Mouse (Mus musculus) liver, postnatal 0 days (tissue): ENCODE results near the gene Snapin. TPM values are rescaled to one million over a fixed set of nuclear protein-coding genes. Genes with fewer than 3 reads are reported as not detected.

ENCODE experiments used
- ATAC-seq: fragments of 200-750 bp; cut with Nextera tagmentation; 2 replicates; pipeline ENCODE4 v1.8.0; 2017; ENCODE audit warnings: mild to moderate bottlenecking, moderate library complexity
- DNase-seq: peaks from one replicate; pipeline ENCODE4 v3.0.0-alpha.2; 2016
- H3K27ac ChIP-seq: fragments of 300-500 bp; sonication (generic); 2 replicates; pipeline ENCODE4 v1.5.1; 2014; ENCODE audit warnings: antibody characterized with exemption, moderate library complexity, mild to moderate bottlenecking, low read depth
- H3K27me3 ChIP-seq: fragments of 300-500 bp; sonication (generic); 2 replicates; pipeline ENCODE4 v1.6.1; 2014; ENCODE audit warnings: low read length, control low read depth, mixed read lengths; ENCODE audit not compliant: insufficient read depth
- H3K36me3 ChIP-seq: fragments of 300-500 bp; sonication (generic); replicated peaks from 2 replicates; pipeline ENCODE4 v1.6.1; 2014; ENCODE audit warnings: mild to moderate bottlenecking, control low read depth, low read length, moderate library complexity, mixed read lengths; ENCODE audit not compliant: insufficient read depth
- H3K4me1 ChIP-seq: fragments of 300-500 bp; sonication (generic); 2 replicates; pipeline ENCODE4 v1.6.1; 2014; ENCODE audit warnings: antibody characterized with exemption, mild to moderate bottlenecking, control low read depth; ENCODE audit not compliant: insufficient read depth
- H3K4me2 ChIP-seq: fragments of 300-500 bp; sonication (generic); 2 replicates; pipeline ENCODE4 v1.6.1; 2014; ENCODE audit warnings: low read depth, mild to moderate bottlenecking, low read length, moderate library complexity, mixed read lengths
- H3K4me3 ChIP-seq: fragments of 300-500 bp; sonication (generic); 2 replicates; pipeline ENCODE4 v1.5.1; 2014; ENCODE audit warnings: low read depth, low read length
- H3K9ac ChIP-seq: fragments of 300-500 bp; sonication (generic); replicated peaks from 2 replicates; pipeline ENCODE4 v1.6.1; 2014; ENCODE audit warnings: mild to moderate bottlenecking, moderate library complexity
- H3K9me3 ChIP-seq: fragments of 300-500 bp; sonication (generic); 2 replicates; pipeline ENCODE4 v1.6.1; 2016; ENCODE audit warnings: mild to moderate bottlenecking, control low read depth, low read length, mixed read lengths
- CTCF ChIP-seq: sonication (generic); IDR thresholded peaks from 2 replicates; pipeline ENCODE4 v1.5.1; 2016; ENCODE audit warnings: antibody characterized with exemption, low read depth
- EP300 ChIP-seq: IDR thresholded peaks from 2 replicates; pipeline ENCODE4 v1.6.1; 2016; ENCODE audit warnings: antibody characterized with exemption, low read depth, mild to moderate bottlenecking
- WGBS: fragments of 180-500 bp; shearing (Covaris S2); extraction: QIAGEN DNeasy Blood & Tissue Kit; methylation state at CpG from one replicate; pipeline ENCODE4 v1.1.7; 2014; ENCODE audit not compliant: insufficient replicate concordance; 5-methylcytosine and 5-hydroxymethylcytosine counted together
- polyA plus RNA-seq: library from polyadenylated mRNA; unstranded; fragments of >200 nt; fragmentation: Nextera tagmentation; extraction: Ambion mirVana; gene quantifications from 2 replicates; pipeline ENCODE4 v1.2.1, GENCODE M21; 2015

Gene Snapin
- polyA plus RNA-seq, 1 experiment from 2014 or later = 23.6 TPM

- TF ChIP-seq EP300 (no peak), CTCF (no peak)
- Histone ChIP-seq H3K36me3 (peaks cover 6% of the 10 kb centered on the region), H3K4me1 (0 out of 2 replicates have a peak, but pooled peaks cover 9% of the 10 kb centered on the region), H3K4me3 (peak overlapping the region; percentile 47), H3K4me2 (peak overlapping the region; percentile 62), H3K27me3 (no peaks in the 10 kb centered on the region), H3K9ac (no peak overlapping the region), H3K9me3 (no peaks in the 10 kb centered on the region), H3K27ac (no peak overlapping the region)
- ATAC-seq = peak; percentile 2; the same call in 1 of the 2 replicates
- WGBS = 37% methylated on average over 15 of the region's 16 CpGs
- no peak for DNase-seq
These were observed 15.5 kb downstream of the Snapin start for GRCm38 (mm10) chr3:90475151-90475830.

GRCm38 (mm10) chr3:90472213-90472612, 18.6 kb downstream of the Snapin start:
- Histone ChIP-seq H3K4me1 (0 out of 2 replicates have a peak, but pooled peaks cover 7% of the 10 kb centered on the region), H3K36me3 (no peaks in the 10 kb centered on the region), H3K27me3 (no peaks in the 10 kb centered on the region), H3K27ac (no peak overlapping the region), H3K4me3 (no peak overlapping the region), H3K4me2 (no peak overlapping the region), H3K9me3 (no peaks in the 10 kb centered on the region), H3K9ac (no peak overlapping the region)
- DNase-seq (peak; percentile 52), ATAC-seq (no peak)
- TF ChIP-seq EP300 (no peak), CTCF (peak; percentile 77)
- 19% methylated on average over 3 of the region's 3 CpGs for WGBS

- WGBS = 90% methylated on average over 10 of the region's 10 CpGs
- peaks cover 11% of the 10 kb centered on the region for H3K4me1 ChIP-seq
- H3K36me3 ChIP-seq = no peaks in the 10 kb centered on the region
- no peak for DNase-seq
- H3K9ac ChIP-seq = no peak overlapping the region
- no peak overlapping the region for H3K27ac ChIP-seq
- no peak overlapping the region for H3K4me2 ChIP-seq
- no peak for ATAC-seq
- TF ChIP-seq EP300 (no peak), CTCF (no peak)
- no peaks in the 10 kb centered on the region for H3K9me3 ChIP-seq
- peaks cover 29% of the 10 kb centered on the region for H3K27me3 ChIP-seq
- H3K4me3 ChIP-seq = no peak overlapping the region
These were observed 23.1 kb downstream of the Snapin start for GRCm38 (mm10) chr3:90467618-90468300.

GRCm38 (mm10) chr3:90466311-90466766, 24.5 kb downstream of the Snapin start:
- peak overlapping the region; percentile 86 for H3K4me2 ChIP-seq
- H3K27ac ChIP-seq = no peak overlapping the region
- ATAC-seq = peak; percentile 69
- under 1% methylated on average over 15 of the region's 15 CpGs for WGBS
- peak; percentile 89 for TF ChIP-seq CTCF
- no peak for TF ChIP-seq EP300
- H3K4me1 ChIP-seq = peaks cover 11% of the 10 kb centered on the region
- DNase-seq = peak; percentile 62
- no peaks in the 10 kb centered on the region for H3K36me3 ChIP-seq
- H3K9ac ChIP-seq = peak overlapping the region; percentile 38; the same call in 1 of the 2 replicates
- no peaks in the 10 kb centered on the region for H3K9me3 ChIP-seq
- H3K27me3 ChIP-seq = peaks cover 34% of the 10 kb centered on the region
- peak overlapping the region; percentile 58 for H3K4me3 ChIP-seq

- no peak for TF ChIP-seq EP300
- TF ChIP-seq CTCF = no peak
These were observed 25.0 kb downstream of the Snapin start, which contains the start of gene Npr1 for GRCm38 (mm10) chr3:90465686-90466310. Npr1 (minus strand) TSS chr3:90465866.

More at GRCm38 (mm10) chr3:90465686-90466310, 25.0 kb downstream of the Snapin start, which contains the start of gene Npr1:
- Histone ChIP-seq H3K36me3 (no peaks in the 10 kb centered on the region), H3K9me3 (no peaks in the 10 kb centered on the region), H3K4me2 (peak within 1 kb of the TSS; percentile 86), H3K9ac (peak within 1 kb of the TSS; percentile 59), H3K4me1 (peaks cover 11% of the 10 kb centered on the region), H3K27ac (peak within 1 kb of the TSS; percentile 55; the same call in 1 of the 2 replicates), H3K27me3 (peaks cover 34% of the 10 kb centered on the region), H3K4me3 (peak within 1 kb of the TSS; percentile 58)
- peak; percentile 51 for ATAC-seq
- WGBS = under 1% methylated on average over 32 of the region's 49 CpGs
- DNase-seq = peak; percentile 36
